29 mouse cellular contexts compared by ENCODE assay signal in the genomic region with DNA sequence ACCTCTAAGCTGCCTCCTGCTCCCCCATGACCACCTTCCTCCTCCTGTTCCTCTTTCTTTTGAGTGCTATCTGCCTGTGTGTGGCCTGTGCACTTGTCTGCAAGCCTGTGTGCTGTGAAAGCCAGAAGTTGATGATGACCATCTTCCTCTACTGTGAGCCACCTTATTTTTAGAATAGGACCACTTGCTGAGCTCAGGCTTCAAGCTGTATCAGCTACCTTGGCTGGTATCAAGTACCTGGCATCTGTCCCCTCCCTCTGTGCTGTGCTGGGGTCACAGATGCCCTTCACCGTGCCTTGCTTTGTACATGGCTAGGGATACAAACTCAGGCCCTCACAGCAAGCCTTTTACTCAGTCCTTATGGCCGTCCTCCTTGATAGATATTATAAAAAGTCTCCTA. TPM values are rescaled to one million over a fixed set of nuclear protein-coding genes. Genes with fewer than 3 reads are reported as not detected.
DNase-seq lines count a peak whose midpoint lies in the region; ATAC-seq and TF ChIP-seq lines count a peak whose summit lies in the region.
"Had no signal": no experiment of that assay in that cellular context is flagged by ENCODE, and none has a peak within 500 bp of the region (broad histone marks: within the 10 kb centered on the region; RNA-seq: fewer than 3 reads in every experiment).

No protein-coding gene starts in this region.

- DNase-seq in gastrocnemius, postnatal 25 days, result peak; percentile 10
- no peak for DNase-seq in gastrocnemius, postnatal 14 days
- DNase-seq in testis, postnatal 10 days (ENCODE audit: low spot score), result no peak
- peak; percentile 6 for DNase-seq in heart, postnatal 4 days
- DNase-seq in lung, adult 18-20 months, result no peak
- DNase-seq in thymus, adult 2 months, result no peak
- DNase-seq: adrenal gland, postnatal 14 days; cerebellum, adult 11 months; cerebellum, postnatal 14 days; kidney, adult 2 months; kidney, postnatal 25 days; lung, adult 2 months; lung, postnatal 4 days; retina, postnatal 1 day; thymus, postnatal 36 days had no signal

- H3K27me3 ChIP-seq in testis, adult 2 months (ENCODE audit: control insufficient read depth, insufficient read depth, low read length), result no peaks in the 10 kb centered on the region
- H3K27me3 ChIP-seq in forebrain, embryonic 12.5 days, result no peaks in the 10 kb centered on the region
- no peaks in the 10 kb centered on the region for H3K27me3 ChIP-seq in thymus, adult 2 months (ENCODE audit: control insufficient read depth, insufficient read depth, low read length)
- H3K27me3 ChIP-seq: CH12.LX; embryonic facial prominence, embryonic 15.5 days had no signal

- H3K4me3 ChIP-seq in testis, adult 2 months (ENCODE audit: control insufficient read depth, low read depth, low read length), result peak overlapping the region; percentile 62
- no peak overlapping the region for H3K4me3 ChIP-seq in forebrain, embryonic 12.5 days (replicated peaks)
- H3K4me3 ChIP-seq in thymus, adult 2 months (ENCODE audit: control insufficient read depth, insufficient read depth, low read length), result no peak overlapping the region
- H3K4me3 ChIP-seq: embryonic facial prominence, embryonic 15.5 days; hindbrain, embryonic 12.5 days; midbrain, embryonic 12.5 days had no signal

- 92% methylated on average over 2 of the region's 2 CpGs for WGBS in forebrain, embryonic 12.5 days
- 95% methylated on average over 2 of the region's 2 CpGs for WGBS in thymus, adult 2 months

- H3K9ac ChIP-seq in forebrain, embryonic 12.5 days, result no peak overlapping the region
- H3K9ac ChIP-seq: embryonic facial prominence, embryonic 15.5 days; hindbrain, embryonic 12.5 days; midbrain, embryonic 12.5 days had no signal

- no peak overlapping the region for H3K27ac ChIP-seq in testis, adult 2 months (ENCODE audit: control insufficient read depth, insufficient read depth, low read depth, low read length)
- no peak overlapping the region for H3K27ac ChIP-seq in forebrain, embryonic 12.5 days
- no peak overlapping the region for H3K27ac ChIP-seq in thymus, adult 2 months (ENCODE audit: control insufficient read depth, insufficient read depth, low read length)
- H3K27ac ChIP-seq: embryonic facial prominence, embryonic 15.5 days; hindbrain, embryonic 12.5 days; midbrain, embryonic 12.5 days had no signal

- H3K36me3 ChIP-seq in testis, adult 2 months (ENCODE audit: control insufficient read depth, insufficient read depth, low read length), result no peaks in the 10 kb centered on the region
- no peaks in the 10 kb centered on the region for H3K36me3 ChIP-seq in forebrain, embryonic 12.5 days (replicated peaks)
- H3K36me3 ChIP-seq in thymus, adult 2 months (ENCODE audit: control insufficient read depth, insufficient read depth, low read length), result no peaks in the 10 kb centered on the region
- H3K36me3 ChIP-seq: embryonic facial prominence, embryonic 15.5 days; hindbrain, embryonic 12.5 days; midbrain, embryonic 12.5 days had no signal

- no peak for ATAC-seq in forebrain, embryonic 12.5 days (ENCODE audit: low FRiP score)
- ATAC-seq: inflammation-experienced regulatory T-cells, adult 6 months had no signal

- no peak overlapping the region for H3K4me2 ChIP-seq in forebrain, embryonic 12.5 days
- H3K4me2 ChIP-seq: embryonic facial prominence, embryonic 15.5 days; hindbrain, embryonic 12.5 days; liver, embryonic 11.5 days; midbrain, embryonic 12.5 days had no signal

- peaks cover 7% of the 10 kb centered on the region for H3K4me1 ChIP-seq in testis, adult 2 months (ENCODE audit: control insufficient read depth, insufficient read depth, low read length)
- H3K4me1 ChIP-seq in forebrain, embryonic 12.5 days, result peaks cover 18% of the 10 kb centered on the region
- H3K4me1 ChIP-seq in thymus, adult 2 months (replicated peaks; ENCODE audit: control insufficient read depth, insufficient read depth, low read length), result peaks cover 6% of the 10 kb centered on the region; the same call in 1 of the 2 replicates

- intact Hi-C loops in gastrocnemius, postnatal 14 days (cut with DNase I; ENCODE audit: low total_unique reads), result no loop called here

- TF ChIP-seq CTCF in testis, adult 2 months (IDR thresholded peaks at IDR 0.05; ENCODE audit: control insufficient read depth, insufficient read depth, insufficient replicate concordance, low read depth, low read length), result no peak
- TF ChIP-seq CTCF in thymus, adult 2 months (IDR thresholded peaks at IDR 0.05; ENCODE audit: borderline replicate concordance, control insufficient read depth, extremely low read depth, insufficient read depth, low read length, poor library complexity), result no peak

- no peaks in the 10 kb centered on the region for H3K9me3 ChIP-seq in forebrain, embryonic 12.5 days
- H3K9me3 ChIP-seq: embryonic facial prominence, embryonic 15.5 days; hindbrain, embryonic 12.5 days; midbrain, embryonic 12.5 days had no signal

- TF ChIP-seq POLR2A in testis, adult 2 months (IDR thresholded peaks at IDR 0.05; ENCODE audit: control insufficient read depth, low read depth, low read length), result no peak
- no peak for TF ChIP-seq POLR2A in thymus, adult 2 months (IDR thresholded peaks at IDR 0.05; ENCODE audit: control insufficient read depth, extremely low read depth, insufficient read depth, low read length, poor library complexity)

RNA-seq across cellular contexts. Expression of a gene that starts 2.3 kb away (rescaled TPM):
- not detected for total RNA-seq in gastrocnemius, postnatal 25 days (2021)
- not detected for total RNA-seq in gastrocnemius, postnatal 14 days (2021)
- 10.4 and 12.3 TPM in 2 replicates for polyA plus RNA-seq in testis, adult 2 months (2012; rRNA removed)
- not detected for total RNA-seq in heart, postnatal 4 days (2021)
- not detected in 2 replicates for polyA plus RNA-seq in forebrain, embryonic 12.5 days (2016; fragmentation: Nextera tagmentation; extraction: Ambion mirVana)
- not detected in 2 replicates for polyA plus RNA-seq in thymus, adult 2 months (2012; rRNA removed)
- total RNA-seq: adrenal gland, postnatal 14 days; CH12.LX; gastrocnemius, adult 8-10 months; left cerebral cortex, adult 8-10 months; MEL; monocyte, adult 5-6 weeks had no signal
- polyA plus RNA-seq: inflammation-experienced regulatory T-cells, adult 6 months; kidney, adult 2 months; limb, embryonic 11.5 days; liver, embryonic 11.5 days; lung, adult 2 months; midbrain, embryonic 12.5 days; neural tube, embryonic 11.5 days had no signal

Comparison
In these comparisons a context has a peak if more than half of its experiments do, and no peak if none do; other contexts are left out.
1. DNase-seq: peak in gastrocnemius, postnatal 25 days (single experiment) and heart, postnatal 4 days (single experiment); none in gastrocnemius, postnatal 14 days (single experiment), testis, postnatal 10 days (single experiment), lung, adult 18-20 months (0 of 2) and thymus, adult 2 months (single experiment).